Mouse (Mus musculus): ENCODE results near the gene Actn4. TPM values are rescaled to one million over a fixed set of nuclear protein-coding genes. Genes with fewer than 3 reads are reported as not detected.

Gene Actn4
- total and polyA plus RNA-seq, 3 experiments, result 60.5 to 267 TPM; not detected in 1

- peaks cover 0 to 15% of the 10 kb centered on the region in 2 experiments; a peak in 2 of 4 replicates for H3K36me3 ChIP-seq (ENCODE audit: control insufficient read depth in 1 of 2, insufficient read depth in 2 of 2, low read length in 2 of 2)
- H3K4me3 ChIP-seq (ENCODE audit: control insufficient read depth in 1 of 2, insufficient read depth in 1 of 2, low read depth in 2 of 2, low read length in 2 of 2), result no peak overlapping the region
- no peak overlapping the region for H3K9ac ChIP-seq (ENCODE audit: control insufficient read depth, low read depth, low read length, poor library complexity, severe bottlenecking)
- no peak overlapping the region for H3K27ac ChIP-seq (ENCODE audit: control insufficient read depth, low read depth, low read length)
- H3K27me3 ChIP-seq (ENCODE audit: control insufficient read depth in 1 of 2, insufficient read depth in 2 of 2, low read length in 2 of 2), result no peaks in the 10 kb centered on the region
- peaks cover 0 to 20% of the 10 kb centered on the region in 2 experiments; a peak in 2 of 4 replicates for H3K4me1 ChIP-seq (ENCODE audit: control insufficient read depth in 1 of 2, insufficient read depth in 2 of 2, low read length in 2 of 2)
- TF ChIP-seq POLR2AphosphoS2 (IDR thresholded peaks at IDR 0.05; ENCODE audit: low read length) (no peak), ZNF384 (IDR thresholded peaks at IDR 0.05; ENCODE audit: low read depth, low read length) (peak; percentile 87), TCF12 (IDR thresholded peaks at IDR 0.05; ENCODE audit: low read depth, low read length) (no peak), ZMIZ1 (IDR thresholded peaks at IDR 0.05; ENCODE audit: low read depth, low read length) (no peak)
- H3K79me2 ChIP-seq (ENCODE audit: control insufficient read depth, insufficient read depth, low read length, poor library complexity), result peaks cover 22% of the 10 kb centered on the region
- no peaks in the 10 kb centered on the region for H3K9me3 ChIP-seq (replicated peaks; ENCODE audit: insufficient read depth, low read length)
- DNase-seq (ENCODE audit: low read depth, low spot score), result no peak
Observed at GRCm38 (mm10) chr7:28984452-28984851, 22.3 kb upstream of the Actn4 start.

GRCm38 (mm10) chr7:28983849-28984248, 21.7 kb upstream of the Actn4 start:
- H3K27ac ChIP-seq (ENCODE audit: control insufficient read depth, low read depth, low read length), result peak overlapping the region; percentile 94
- TF ChIP-seq MYC (IDR thresholded peaks at IDR 0.05; ENCODE audit: low read depth, low read length) (no peak), UBTF (IDR thresholded peaks at IDR 0.05; ENCODE audit: borderline replicate concordance, insufficient read depth, low read depth, low read length) (no peak), NRF1 (IDR thresholded peaks at IDR 0.05; ENCODE audit: insufficient read depth, low read depth, low read length, poor library complexity, severe bottlenecking) (no peak), ZKSCAN1 (IDR thresholded peaks at IDR 0.05; ENCODE audit: low read depth, low read length) (no peak), E2F4 (IDR thresholded peaks at IDR 0.05; ENCODE audit: borderline replicate concordance, low read depth, low read length) (no peak), ZMIZ1 (IDR thresholded peaks at IDR 0.05; ENCODE audit: low read depth, low read length) (no peak), HCFC1 (IDR thresholded peaks at IDR 0.05; ENCODE audit: low read depth, low read length) (no peak), MAX (IDR thresholded peaks at IDR 0.05; ENCODE audit: low read length) (no peak)
- DNase-seq (ENCODE audit: low read depth, low spot score), result no peak
- H3K27me3 ChIP-seq (ENCODE audit: control insufficient read depth in 1 of 2, insufficient read depth in 2 of 2, low read length in 2 of 2), result no peaks in the 10 kb centered on the region
- H3K79me2 ChIP-seq (ENCODE audit: control insufficient read depth, insufficient read depth, low read length, poor library complexity), result peaks cover 27% of the 10 kb centered on the region
- no peaks in the 10 kb centered on the region for H3K9me3 ChIP-seq (replicated peaks; ENCODE audit: insufficient read depth, low read length)
- peak overlapping the region; percentile 67 to 69 for H3K4me3 ChIP-seq (ENCODE audit: control insufficient read depth in 1 of 2, insufficient read depth in 1 of 2, low read depth in 2 of 2, low read length in 2 of 2)
- H3K4me1 ChIP-seq (ENCODE audit: control insufficient read depth in 1 of 2, insufficient read depth in 2 of 2, low read length in 2 of 2), result peaks cover 0 to 20% of the 10 kb centered on the region in 2 experiments; a peak in 2 of 4 replicates
- peak overlapping the region; percentile 86 for H3K9ac ChIP-seq (ENCODE audit: control insufficient read depth, low read depth, low read length, poor library complexity, severe bottlenecking)
- H3K36me3 ChIP-seq (ENCODE audit: control insufficient read depth in 1 of 2, insufficient read depth in 2 of 2, low read length in 2 of 2), result peaks cover 0 to 15% of the 10 kb centered on the region in 2 experiments; a peak in 3 of 4 replicates

GRCm38 (mm10) chr7:28983141-28983564, 21.0 kb upstream of the Actn4 start:
- peaks cover 27% of the 10 kb centered on the region for H3K79me2 ChIP-seq (ENCODE audit: control insufficient read depth, insufficient read depth, low read length, poor library complexity)
- no peaks in the 10 kb centered on the region for H3K9me3 ChIP-seq (replicated peaks; ENCODE audit: insufficient read depth, low read length)
- no peaks in the 10 kb centered on the region for H3K27me3 ChIP-seq (ENCODE audit: control insufficient read depth in 1 of 2, insufficient read depth in 2 of 2, low read length in 2 of 2)
- TF ChIP-seq CHD2 (IDR thresholded peaks at IDR 0.05; ENCODE audit: low read length) (peak; percentile 42; the same call in 1 of the 2 replicates), ZMIZ1 (IDR thresholded peaks at IDR 0.05; ENCODE audit: low read depth, low read length) (no peak), POLR2A (IDR thresholded peaks at IDR 0.05; ENCODE audit: control insufficient read depth in 1 of 2, insufficient read depth in 1 of 2, low read depth in 1 of 2, low read length in 2 of 2, poor library complexity in 1 of 2) (peak; percentile 22 to 64; a peak in 1 of 4 replicates), SIN3A (IDR thresholded peaks at IDR 0.05; ENCODE audit: low read length) (0 out of 2 replicates have a peak, but pooled peaks have one; percentile 17), TBP (IDR thresholded peaks at IDR 0.05; ENCODE audit: low read depth, low read length) (peak; percentile 71)
- peaks cover 2 to 15% of the 10 kb centered on the region in 2 experiments; a peak in 3 of 4 replicates for H3K36me3 ChIP-seq (ENCODE audit: control insufficient read depth in 1 of 2, insufficient read depth in 2 of 2, low read length in 2 of 2)
- H3K4me3 ChIP-seq (ENCODE audit: control insufficient read depth in 1 of 2, insufficient read depth in 1 of 2, low read depth in 2 of 2, low read length in 2 of 2), result peak overlapping the region; percentile 67 to 69
- peak; percentile 86 for DNase-seq (ENCODE audit: low read depth, low spot score)
- H3K4me1 ChIP-seq (ENCODE audit: control insufficient read depth in 1 of 2, insufficient read depth in 2 of 2, low read length in 2 of 2), result peaks cover 0 to 20% of the 10 kb centered on the region in 2 experiments; a peak in 2 of 4 replicates
- peak overlapping the region; percentile 94 for H3K27ac ChIP-seq (ENCODE audit: control insufficient read depth, low read depth, low read length)
- peak overlapping the region; percentile 86 for H3K9ac ChIP-seq (ENCODE audit: control insufficient read depth, low read depth, low read length, poor library complexity, severe bottlenecking)

Data from MEL (cell line).